Mouse (Mus musculus) frontal cortex, postnatal 14 days (tissue): ENCODE data around the gene 1110017D15Rik.

Experiments used
- DNase-seq, 2 experiments: peaks; one replicate each; pipeline ENCODE4 v3.0.0; 2022; ENCODE audit warnings: low spot score in 2 of 2

Gene 1110017D15Rik

DNA sequence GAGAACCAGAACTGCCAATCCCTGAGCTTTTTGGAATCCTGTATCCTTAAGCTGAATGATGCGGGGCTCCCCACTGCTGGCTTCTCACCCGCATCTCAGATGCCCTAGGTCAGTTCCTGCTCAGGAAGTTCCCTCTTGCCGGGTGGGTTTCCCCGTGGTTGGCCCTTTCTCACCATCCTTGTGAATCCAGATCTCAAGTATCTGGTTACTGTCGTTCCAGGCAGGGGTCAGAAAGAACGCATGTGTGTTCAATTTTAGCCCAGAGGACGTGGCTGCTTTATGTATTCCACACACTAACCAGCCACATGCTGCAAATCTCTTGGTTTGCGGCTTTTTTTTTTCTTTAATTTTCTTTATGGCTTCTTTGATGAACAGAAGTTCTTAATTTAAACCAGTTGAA lies 3.4 kb downstream of the 1110017D15Rik start:
- DNase-seq = no peak

GRCm38 (mm10) chr4:41513309-41513708 lies 3.8 kb downstream of the 1110017D15Rik start:
- no peak for DNase-seq

GRCm38 (mm10) chr4:41507998-41508397 lies 9.1 kb downstream of the 1110017D15Rik start:
- no peak for DNase-seq

GRCm38 (mm10) chr4:41507326-41507924 lies 9.7 kb downstream of the 1110017D15Rik start:
- DNase-seq = no peak

DNA sequence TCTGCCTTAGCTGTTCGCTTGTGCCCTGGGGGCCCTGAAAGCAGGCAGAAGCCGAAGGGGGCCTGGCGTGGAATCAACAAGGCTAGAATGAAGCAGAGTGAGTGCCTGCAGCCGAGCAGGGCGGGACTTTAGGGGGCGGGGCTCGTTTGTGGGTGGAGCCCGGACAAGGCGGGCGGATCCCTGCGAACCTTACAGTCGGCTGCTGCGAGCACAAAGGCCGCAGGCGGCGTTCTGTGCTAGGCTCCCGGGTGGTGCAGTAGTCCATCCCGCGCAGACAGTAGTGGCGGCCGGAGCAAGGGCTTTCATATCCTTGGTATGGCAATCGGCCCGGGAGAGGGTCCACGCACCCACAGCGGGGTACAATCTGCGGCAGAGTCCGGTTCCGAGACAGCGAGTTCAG lies 10.2 kb downstream of the 1110017D15Rik start:
- DNase-seq = peak; percentile 73 to 81

DNA sequence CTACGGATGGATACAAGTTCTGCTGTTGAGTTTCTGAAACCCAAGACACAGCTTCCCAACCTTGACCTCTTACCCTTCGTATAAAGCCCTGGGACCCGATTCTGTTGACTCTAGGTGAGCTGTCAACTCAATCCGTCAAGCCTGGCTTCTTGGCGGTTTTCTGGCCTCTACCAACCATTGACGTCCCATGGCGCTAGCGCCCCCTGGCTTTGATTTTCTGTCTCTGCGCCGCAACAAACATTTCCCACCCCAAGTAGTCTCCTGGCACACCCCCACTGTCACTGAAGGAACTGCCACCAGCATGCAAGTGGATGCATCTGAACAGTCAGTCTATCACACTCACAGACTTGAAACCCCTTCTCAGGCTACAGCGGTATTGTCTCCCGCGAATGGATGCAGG lies 11.0 kb downstream of the 1110017D15Rik start:
- no peak for DNase-seq

DNA sequence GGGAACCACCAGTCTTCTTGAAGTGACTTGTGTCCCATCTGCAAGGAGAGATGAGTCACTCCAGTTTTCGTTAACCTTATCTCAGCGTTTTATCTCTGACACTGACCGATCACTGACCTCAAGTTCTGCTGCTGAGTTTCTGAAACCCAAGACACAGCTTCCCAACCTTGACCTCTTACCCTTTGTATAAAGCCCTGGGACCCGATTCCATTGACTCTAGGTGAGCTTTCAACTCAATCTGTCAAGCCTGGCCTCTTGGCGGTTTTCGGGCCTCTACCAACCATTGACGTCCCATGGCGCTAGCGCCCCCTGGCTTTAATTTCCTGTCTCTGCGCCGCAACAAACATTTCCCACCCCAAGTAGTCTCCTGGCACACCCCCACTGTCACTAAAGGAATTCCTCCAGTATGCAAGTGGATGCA lies 12.0 kb downstream of the 1110017D15Rik start:
- DNase-seq = no peak

GRCm38 (mm10) chr4:41504325-41504724 lies 12.8 kb downstream of the 1110017D15Rik start:
- no peak for DNase-seq

DNA sequence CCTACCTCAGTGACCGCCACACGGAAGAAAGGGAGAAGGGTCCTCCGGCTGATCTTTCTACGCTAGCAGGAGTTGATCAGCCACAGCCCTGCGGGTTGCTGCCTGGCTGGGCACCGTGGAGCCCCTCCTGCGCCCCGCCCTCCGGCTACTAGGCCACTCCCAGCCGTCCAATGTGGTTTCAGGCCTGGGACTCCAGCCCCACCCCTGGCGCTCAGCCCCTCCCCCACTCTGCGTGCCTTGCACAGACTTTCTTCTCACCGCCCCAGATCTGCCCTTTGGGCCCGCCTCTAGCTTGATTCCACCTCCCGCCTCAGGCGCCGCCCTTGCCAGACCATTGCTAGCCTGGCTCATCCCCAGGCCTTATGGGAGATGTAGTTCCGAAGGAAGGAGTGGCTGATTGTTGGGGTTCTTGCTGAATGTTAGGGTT lies 14.1 kb downstream of the 1110017D15Rik start, which contains the start of gene AI464131:
Gene AI464131 (minus strand): TSS at position 91 of the 427 bp plus-strand sequence.
- DNase-seq = peak; percentile 91 to 93

- DNase-seq = no peak
Observed at GRCm38 (mm10) chr4:41502171-41502940, 14.8 kb downstream of the 1110017D15Rik start.

GRCm38 (mm10) chr4:41500787-41501186 lies 16.3 kb downstream of the 1110017D15Rik start:
- DNase-seq = no peak

DNA sequence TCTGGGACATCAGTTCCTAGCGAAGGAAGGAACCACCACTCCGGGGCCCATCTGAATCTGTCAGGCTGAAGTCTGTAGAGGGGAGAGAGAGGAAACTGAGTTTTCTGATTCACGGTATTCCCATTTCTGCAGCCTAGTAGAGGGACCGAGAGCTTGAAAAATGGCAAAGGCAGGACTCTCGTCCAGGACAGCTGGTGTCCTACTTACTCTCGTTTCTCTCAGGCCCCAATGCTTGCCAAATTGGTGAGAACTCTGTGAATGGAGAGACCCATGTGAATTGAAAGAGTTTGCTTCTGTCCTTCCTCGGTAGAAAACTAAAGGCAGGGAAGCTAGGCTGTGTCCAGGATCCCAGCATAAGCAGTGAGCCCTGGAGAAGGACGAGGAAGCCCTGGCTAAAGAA lies 17.5 kb downstream of the 1110017D15Rik start:
- no peak for DNase-seq

- DNase-seq = no peak
Observed at GRCm38 (mm10) chr4:41498921-41499391, 18.2 kb downstream of the 1110017D15Rik start.

GRCm38 (mm10) chr4:41497995-41498845 lies 18.9 kb downstream of the 1110017D15Rik start:
- DNase-seq = no peak

DNA sequence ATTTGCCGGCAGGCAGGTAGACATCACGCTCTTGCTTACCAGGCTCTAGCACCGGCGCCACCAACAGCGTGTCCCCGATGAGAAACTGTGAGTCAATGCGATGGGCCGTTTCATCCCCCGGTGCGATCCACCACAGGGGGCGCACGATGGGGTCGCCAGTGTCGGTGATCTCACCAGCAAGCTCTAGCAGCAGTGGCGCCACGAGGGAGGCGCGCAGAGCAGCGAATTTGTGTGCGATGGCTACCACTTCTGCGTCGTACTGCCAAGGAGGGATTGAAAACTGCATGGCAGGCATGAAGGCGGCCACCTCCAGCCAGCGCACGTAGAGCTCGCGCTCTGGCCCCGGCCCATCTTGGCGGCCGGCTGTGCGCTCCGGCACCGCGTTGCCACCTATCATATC lies 19.6 kb downstream of the 1110017D15Rik start:
- no peak for DNase-seq

DNA sequence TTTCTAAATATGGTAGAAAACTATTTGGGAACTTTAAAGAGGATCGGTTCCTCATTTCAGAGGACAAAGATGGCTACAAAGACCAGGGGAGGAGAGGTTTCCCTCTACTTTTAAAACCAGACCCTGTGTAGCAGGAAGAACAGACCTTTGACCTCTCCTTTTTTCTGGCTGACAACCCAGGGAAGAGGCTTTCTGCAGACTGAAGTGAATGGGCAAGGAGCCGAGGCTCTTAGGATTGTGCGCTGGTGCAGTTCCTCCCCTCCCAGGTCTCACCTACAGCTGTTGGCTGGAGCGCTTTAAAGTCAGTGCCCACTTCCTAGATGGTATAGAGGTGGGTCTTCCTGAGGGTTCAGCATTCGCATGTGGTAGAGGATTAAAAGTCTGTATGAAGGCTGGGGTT lies 20.1 kb downstream of the 1110017D15Rik start:
- DNase-seq = no peak

- DNase-seq = peak in 1 of 2 experiments; percentile 70
Observed at GRCm38 (mm10) chr4:41495850-41496249, 21.3 kb downstream of the 1110017D15Rik start.

DNA sequence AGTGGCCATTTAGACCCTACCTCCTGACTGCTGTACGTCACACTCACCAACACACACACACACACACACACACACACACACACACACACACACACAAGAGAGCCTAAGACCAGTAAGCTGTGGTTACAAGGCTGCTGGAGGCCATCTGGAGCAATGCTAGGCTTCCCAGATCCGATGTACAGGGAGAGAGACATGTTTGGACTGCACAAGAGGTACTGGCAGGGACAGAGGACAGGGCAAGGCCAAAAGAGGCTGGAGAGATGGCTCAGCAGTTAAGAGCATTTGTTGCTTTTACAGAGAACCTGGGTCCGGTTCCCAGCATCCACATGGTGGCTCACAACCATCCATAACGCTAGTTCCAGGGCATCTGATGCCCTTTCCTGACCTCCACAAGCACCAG lies 22.1 kb downstream of the 1110017D15Rik start:
- no peak for DNase-seq

GRCm38 (mm10) chr4:41494378-41494777 lies 22.8 kb downstream of the 1110017D15Rik start:
- no peak for DNase-seq

DNA sequence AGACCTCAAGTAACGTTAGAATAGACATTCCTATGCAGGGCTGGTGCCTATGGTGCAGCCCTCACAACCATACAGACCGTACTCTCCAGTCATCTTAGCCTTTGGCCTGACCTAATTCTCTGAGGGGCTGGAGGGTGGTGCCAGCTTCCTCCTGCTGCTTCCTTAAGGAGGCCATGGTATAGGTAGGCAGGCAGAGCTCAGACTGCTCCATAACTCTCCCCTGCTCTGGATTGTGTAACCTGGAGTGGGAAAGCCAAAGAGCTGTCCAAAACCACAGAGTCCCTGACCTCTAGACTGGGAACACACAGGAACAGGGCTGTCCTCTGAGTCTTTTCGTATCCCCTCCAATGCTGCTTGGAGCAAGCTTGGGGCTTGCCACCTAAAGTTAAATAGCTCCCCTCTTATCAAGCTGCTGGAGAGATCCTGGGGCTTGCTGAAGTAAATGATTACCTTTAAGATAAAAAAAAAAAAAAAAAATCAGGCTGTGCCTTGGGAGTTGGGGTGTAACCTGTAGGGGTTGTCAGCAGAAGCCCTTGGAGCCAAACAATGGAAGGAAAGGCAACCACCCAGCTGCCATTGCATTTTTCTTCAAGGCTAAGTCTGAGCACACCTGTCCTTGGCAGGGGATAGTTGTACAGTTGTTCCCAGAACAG lies 23.5 kb downstream of the 1110017D15Rik start:
- DNase-seq = no peak

DNA sequence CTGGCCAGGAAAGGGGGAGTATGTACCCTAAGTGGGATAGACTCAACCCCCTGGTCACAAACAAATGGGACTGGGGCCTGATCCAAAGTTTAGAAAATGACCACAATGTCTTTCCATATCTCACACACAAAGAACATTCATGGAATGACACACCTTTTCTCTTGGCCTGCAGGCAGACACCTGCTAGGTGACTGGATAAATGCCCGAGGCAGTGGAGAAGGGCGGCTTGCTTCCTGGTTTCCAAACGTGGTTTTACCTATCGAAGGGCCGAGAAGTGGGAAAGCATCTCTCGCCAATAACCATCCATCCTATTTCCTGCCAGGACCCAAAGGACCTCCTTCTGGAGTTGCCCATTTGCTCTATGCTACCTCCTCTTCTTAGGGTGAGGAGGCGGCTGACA lies 24.2 kb downstream of the 1110017D15Rik start:
- DNase-seq = no peak

GRCm38 (mm10) chr4:41481601-41482017 lies 35.5 kb downstream of the 1110017D15Rik start:
- DNase-seq = no peak
